Mouse (Mus musculus) midbrain, embryonic 12.5 days (tissue): ENCODE results near the gene Klhl31. TPM values are rescaled to one million over a fixed set of nuclear protein-coding genes. Genes with fewer than 3 reads are reported as not detected.

Experiments
- ATAC-seq: fragments of 200-750 bp; cut with Nextera tagmentation; 2 replicates; pipeline ENCODE4 v1.8.0; 2017; ENCODE audit warnings: low read depth, moderate TSS enrichment, moderate library complexity; ENCODE audit not compliant: low FRiP score
- H3K27ac ChIP-seq: fragments of 300-500 bp; sonication (generic); replicated peaks from 2 replicates; pipeline ENCODE4 v1.5.1; 2016; ENCODE audit warnings: mild to moderate bottlenecking
- H3K27me3 ChIP-seq: fragments of 300-500 bp; sonication (generic); 2 replicates; pipeline ENCODE4 v1.6.1; 2016; ENCODE audit warnings: mild to moderate bottlenecking
- H3K36me3 ChIP-seq: fragments of 300-500 bp; sonication (generic); 2 replicates; pipeline ENCODE4 v1.6.1; 2016
- H3K4me1 ChIP-seq: fragments of 300-500 bp; sonication (generic); 2 replicates; pipeline ENCODE4 v1.6.1; 2016
- H3K4me2 ChIP-seq: fragments of 300-500 bp; sonication (generic); replicated peaks from 2 replicates; pipeline ENCODE4 v1.6.1; 2016; ENCODE audit warnings: mild to moderate bottlenecking, moderate library complexity
- H3K4me3 ChIP-seq: fragments of 300-500 bp; sonication (generic); 2 replicates; pipeline ENCODE4 v1.5.1; 2016; ENCODE audit warnings: mild to moderate bottlenecking
- H3K9ac ChIP-seq: fragments of 300-500 bp; sonication (generic); replicated peaks from 2 replicates; pipeline ENCODE4 v1.6.1; 2016; ENCODE audit warnings: mild to moderate bottlenecking, moderate library complexity
- H3K9me3 ChIP-seq: fragments of 300-500 bp; sonication (generic); 2 replicates; pipeline ENCODE4 v1.6.1; 2016; ENCODE audit warnings: mild to moderate bottlenecking
- WGBS: fragments of 180-500 bp; shearing (Covaris S2); methylation state at CpG from one replicate; pipeline ENCODE4 v1.1.7; 2016; 5-methylcytosine and 5-hydroxymethylcytosine counted together
- polyA plus RNA-seq: library from polyadenylated mRNA; unstranded; fragments of >200 nt; fragmentation: Nextera tagmentation; extraction: Ambion mirVana; gene quantifications from 2 replicates; pipeline ENCODE4 v1.2.1, GENCODE M21; 2016

Klhl31 gene
- polyA plus RNA-seq, 1 experiment from 2014 or later, result 0.09 TPM

GRCm38 (mm10) chr9:77673218-77673617, 36.9 kb downstream of the Klhl31 start:
- no peaks in the 10 kb centered on the region for H3K27me3 ChIP-seq
- H3K36me3 ChIP-seq, result no peaks in the 10 kb centered on the region
- 91% methylated on average over 4 of the region's 4 CpGs for WGBS
- no peak for ATAC-seq
- no peak overlapping the region for H3K4me3 ChIP-seq
- no peak overlapping the region for H3K9ac ChIP-seq
- H3K27ac ChIP-seq, result no peak overlapping the region
- no peak overlapping the region for H3K4me2 ChIP-seq
- 0 out of 2 replicates have a peak, but pooled peaks cover 6% of the 10 kb centered on the region for H3K9me3 ChIP-seq
- no peaks in the 10 kb centered on the region for H3K4me1 ChIP-seq

GRCm38 (mm10) chr9:77673986-77674385, 37.7 kb downstream of the Klhl31 start:
- H3K9me3 ChIP-seq, result 0 out of 2 replicates have a peak, but pooled peaks cover 6% of the 10 kb centered on the region
- WGBS, result 80% methylated on average over 2 of the region's 2 CpGs
- no peak overlapping the region for H3K4me2 ChIP-seq
- H3K36me3 ChIP-seq, result no peaks in the 10 kb centered on the region
- H3K27me3 ChIP-seq, result no peaks in the 10 kb centered on the region
- H3K9ac ChIP-seq, result no peak overlapping the region
- no peaks in the 10 kb centered on the region for H3K4me1 ChIP-seq
- H3K4me3 ChIP-seq, result no peak overlapping the region
- ATAC-seq, result no peak
- H3K27ac ChIP-seq, result no peak overlapping the region

- Histone ChIP-seq H3K36me3 (no peaks in the 10 kb centered on the region), H3K27ac (no peak overlapping the region), H3K9me3 (no peaks in the 10 kb centered on the region), H3K4me3 (no peak overlapping the region), H3K4me2 (no peak overlapping the region), H3K4me1 (no peaks in the 10 kb centered on the region), H3K27me3 (no peaks in the 10 kb centered on the region), H3K9ac (no peak overlapping the region)
- no peak for ATAC-seq
- 89% methylated on average over 4 of the region's 4 CpGs for WGBS
Observed at GRCm38 (mm10) chr9:77684938-77685337, 48.6 kb downstream of the Klhl31 start.

GRCm38 (mm10) chr9:77685825-77686500, 49.7 kb downstream of the Klhl31 start:
- Histone ChIP-seq H3K4me1 (no peaks in the 10 kb centered on the region), H3K27me3 (no peaks in the 10 kb centered on the region), H3K27ac (no peak overlapping the region), H3K4me2 (no peak overlapping the region), H3K9ac (no peak overlapping the region), H3K36me3 (no peaks in the 10 kb centered on the region), H3K4me3 (no peak overlapping the region), H3K9me3 (no peaks in the 10 kb centered on the region)
- no peak for ATAC-seq
- 89% methylated on average over 5 of the region's 5 CpGs for WGBS

- H3K4me2 ChIP-seq, result no peak overlapping the region
- no peak overlapping the region for H3K27ac ChIP-seq
- H3K9me3 ChIP-seq, result no peaks in the 10 kb centered on the region
- H3K4me3 ChIP-seq, result no peak overlapping the region
- 72% methylated on average over 7 of the region's 7 CpGs for WGBS
- H3K27me3 ChIP-seq, result no peaks in the 10 kb centered on the region
- no peaks in the 10 kb centered on the region; the same call in 1 of the 2 replicates for H3K4me1 ChIP-seq
- ATAC-seq, result no peak
- H3K36me3 ChIP-seq, result no peaks in the 10 kb centered on the region
- H3K9ac ChIP-seq, result no peak overlapping the region
Observed at GRCm38 (mm10) chr9:77692707-77693106, 56.4 kb downstream of the Klhl31 start.

GRCm38 (mm10) chr9:77693405-77693804, 57.1 kb downstream of the Klhl31 start:
- Histone ChIP-seq H3K4me3 (no peak overlapping the region), H3K4me1 (no peaks in the 10 kb centered on the region; the same call in 1 of the 2 replicates), H3K9ac (no peak overlapping the region), H3K4me2 (no peak overlapping the region), H3K27me3 (no peaks in the 10 kb centered on the region), H3K9me3 (no peaks in the 10 kb centered on the region), H3K36me3 (no peaks in the 10 kb centered on the region), H3K27ac (no peak overlapping the region)
- no peak for ATAC-seq
- WGBS, result 96% methylated on average over 1 of the region's 1 CpGs

GRCm38 (mm10) chr9:77695586-77695985, 59.3 kb downstream of the Klhl31 start:
- Histone ChIP-seq H3K9me3 (no peaks in the 10 kb centered on the region), H3K4me1 (no peaks in the 10 kb centered on the region; the same call in 1 of the 2 replicates), H3K36me3 (no peaks in the 10 kb centered on the region), H3K9ac (no peak overlapping the region), H3K27ac (no peak overlapping the region), H3K27me3 (no peaks in the 10 kb centered on the region), H3K4me3 (no peak overlapping the region), H3K4me2 (no peak overlapping the region)
- ATAC-seq, result no peak
- WGBS, result 80% methylated on average over 5 of the region's 5 CpGs

GRCm38 (mm10) chr9:77703476-77703875, 67.2 kb downstream of the Klhl31 start:
- Histone ChIP-seq H3K27ac (no peak overlapping the region), H3K36me3 (no peaks in the 10 kb centered on the region), H3K27me3 (no peaks in the 10 kb centered on the region), H3K4me1 (no peaks in the 10 kb centered on the region), H3K9ac (no peak overlapping the region), H3K4me2 (no peak overlapping the region), H3K4me3 (no peak overlapping the region), H3K9me3 (no peaks in the 10 kb centered on the region)
- 88% methylated on average over 4 of the region's 4 CpGs for WGBS
- ATAC-seq, result no peak

GRCm38 (mm10) chr9:77704108-77704507, 67.8 kb downstream of the Klhl31 start:
- H3K27ac ChIP-seq, result no peak overlapping the region
- no peak for ATAC-seq
- WGBS, result 79% methylated on average over 4 of the region's 4 CpGs
- no peaks in the 10 kb centered on the region for H3K36me3 ChIP-seq
- no peaks in the 10 kb centered on the region for H3K27me3 ChIP-seq
- H3K4me3 ChIP-seq, result no peak overlapping the region
- H3K4me2 ChIP-seq, result no peak overlapping the region
- no peaks in the 10 kb centered on the region for H3K4me1 ChIP-seq
- H3K9me3 ChIP-seq, result no peaks in the 10 kb centered on the region
- no peak overlapping the region for H3K9ac ChIP-seq

GRCm38 (mm10) chr9:77706515-77706914, 70.2 kb downstream of the Klhl31 start:
- Histone ChIP-seq H3K4me3 (no peak overlapping the region), H3K27ac (no peak overlapping the region), H3K9ac (no peak overlapping the region), H3K9me3 (no peaks in the 10 kb centered on the region), H3K4me1 (no peaks in the 10 kb centered on the region), H3K36me3 (no peaks in the 10 kb centered on the region), H3K27me3 (no peaks in the 10 kb centered on the region), H3K4me2 (no peak overlapping the region)
- 88% methylated on average over 6 of the region's 6 CpGs for WGBS
- no peak for ATAC-seq

GRCm38 (mm10) chr9:77707433-77708139, 71.3 kb downstream of the Klhl31 start:
- Histone ChIP-seq H3K9me3 (no peaks in the 10 kb centered on the region), H3K27ac (no peak overlapping the region), H3K4me3 (no peak overlapping the region), H3K36me3 (no peaks in the 10 kb centered on the region), H3K4me1 (no peaks in the 10 kb centered on the region), H3K4me2 (no peak overlapping the region), H3K27me3 (no peaks in the 10 kb centered on the region), H3K9ac (no peak overlapping the region)
- ATAC-seq, result no peak
- 76% methylated on average over 9 of the region's 9 CpGs for WGBS

GRCm38 (mm10) chr9:77708950-77709349, 72.7 kb downstream of the Klhl31 start:
- H3K9ac ChIP-seq, result no peak overlapping the region
- 79% methylated on average over 5 of the region's 5 CpGs for WGBS
- H3K9me3 ChIP-seq, result no peaks in the 10 kb centered on the region
- no peak overlapping the region for H3K4me2 ChIP-seq
- H3K4me1 ChIP-seq, result no peaks in the 10 kb centered on the region
- no peak overlapping the region for H3K27ac ChIP-seq
- H3K27me3 ChIP-seq, result no peaks in the 10 kb centered on the region
- ATAC-seq, result no peak
- H3K4me3 ChIP-seq, result no peak overlapping the region
- no peaks in the 10 kb centered on the region for H3K36me3 ChIP-seq
